Mouse (Mus musculus) CH12.LX (cell line): Measurements from ENCODE around the gene Fmo1.

Experiments used
- CHD2 ChIP-seq: IDR thresholded peaks from 2 replicates; pipeline ENCODE4 v1.6.1; 2011; ENCODE audit warnings: low read length, improper control_type of control experiment
- GABPA ChIP-seq: IDR thresholded peaks from 2 replicates; pipeline ENCODE4 v1.6.1; 2012; ENCODE audit warnings: low read depth, low read length, improper control_type of control experiment, inconsistent platforms; ENCODE audit not compliant: insufficient replicate concordance
- KAT2A ChIP-seq: IDR thresholded peaks from 2 replicates; pipeline ENCODE4 v1.6.1; 2012; ENCODE audit warnings: low read length, improper control_type of control experiment, inconsistent platforms; ENCODE audit not compliant: insufficient replicate concordance

DNA sequence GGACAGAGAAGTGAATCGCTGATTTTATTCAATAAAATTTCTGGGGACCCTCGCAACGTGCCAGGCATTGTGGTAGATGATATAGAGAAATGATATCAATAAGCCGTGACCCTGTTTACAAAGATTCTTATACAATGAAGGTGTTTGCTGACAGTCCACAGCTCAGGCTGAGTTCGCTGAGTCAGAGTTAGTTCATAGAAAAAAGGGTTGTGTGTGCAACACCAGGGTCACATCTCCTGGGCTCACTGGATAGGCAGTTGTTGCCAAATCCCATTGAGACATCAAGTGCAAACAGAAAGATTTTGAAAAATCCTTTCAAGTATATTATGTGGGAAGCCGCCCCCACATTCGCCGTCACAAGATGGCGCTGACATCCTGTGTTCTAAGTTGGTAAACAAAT is 26.2 kb downstream of the Fmo1 start:
- TF ChIP-seq KAT2A (no peak), CHD2 (no peak), GABPA (no peak)
